Mouse (Mus musculus): ENCODE measurements at regions not wholly inside any gene's neighbourhood (a gene's known extent, or its start where the extent isn't known, plus 50 kb on each side); places are given as distances from the start of the nearest gene placed in this dataset.
A peak's percentile ranks its signal among the peaks of the same experiment; 100 is the strongest.

DNA sequence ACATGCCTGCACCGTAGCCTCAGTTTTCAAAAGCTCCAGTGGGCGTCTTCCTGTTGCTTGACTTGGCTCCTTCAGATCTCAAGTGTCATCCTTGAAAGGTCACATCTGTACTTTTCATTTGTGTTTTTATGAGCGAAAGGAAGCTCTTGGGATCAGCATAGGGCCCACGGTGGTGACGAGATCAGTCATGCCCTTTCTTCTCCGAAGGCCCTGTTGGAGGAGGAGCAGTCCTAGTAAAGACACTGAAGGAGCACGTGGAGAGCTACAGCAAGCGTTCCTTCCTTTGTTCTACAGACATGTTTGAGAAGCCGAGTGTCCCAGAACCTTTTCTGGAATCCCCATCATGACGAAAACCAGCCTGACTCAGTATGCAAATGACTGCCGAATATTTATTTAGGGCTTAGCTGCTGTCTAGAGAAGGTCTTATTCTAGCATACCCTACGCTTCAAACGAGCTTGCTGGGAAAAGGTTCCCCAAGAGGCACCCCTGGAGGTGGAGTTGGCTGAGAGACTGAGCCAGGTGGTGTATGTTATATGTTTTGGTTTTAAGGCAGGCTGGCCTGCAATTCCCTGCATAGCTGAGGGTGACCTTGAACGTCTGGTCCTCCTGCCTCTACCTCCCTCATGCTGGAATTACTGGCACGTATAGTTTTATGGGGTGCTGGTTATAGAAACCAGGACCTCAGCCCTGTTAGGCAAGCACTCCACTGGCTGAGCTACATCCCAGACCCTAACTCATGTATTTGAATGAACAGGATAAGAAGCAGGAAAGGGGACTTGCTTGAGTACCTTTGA is 285.1 kb upstream of the Cdh5 start:
- DNase-seq: no peak
- intact Hi-C loops (cut with DNase I; ENCODE audit: low total_unique reads): no loop called here

DNA sequence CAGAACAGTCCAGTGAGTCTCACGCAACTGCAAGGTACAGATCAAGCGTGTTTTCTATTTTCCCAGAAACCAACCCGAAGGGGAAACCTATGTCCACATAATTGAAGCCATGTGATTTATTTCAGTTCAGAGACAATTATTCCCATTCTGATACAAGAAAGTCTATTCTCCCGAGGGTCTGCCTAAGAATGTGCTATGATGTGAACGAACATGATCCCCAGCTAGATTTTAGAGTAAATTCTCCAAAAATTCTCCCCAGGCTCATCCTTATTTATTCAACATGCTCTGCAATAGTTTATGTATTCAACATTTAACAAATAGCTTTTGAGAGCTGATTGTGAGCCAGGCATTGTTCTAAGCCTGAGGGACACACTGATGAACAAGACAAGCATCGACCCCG is 277.9 kb upstream of the Cdh5 start:
- intact Hi-C loops (cut with DNase I; ENCODE audit: low total_unique reads): no loop called here
- DNase-seq: no peak

DNA sequence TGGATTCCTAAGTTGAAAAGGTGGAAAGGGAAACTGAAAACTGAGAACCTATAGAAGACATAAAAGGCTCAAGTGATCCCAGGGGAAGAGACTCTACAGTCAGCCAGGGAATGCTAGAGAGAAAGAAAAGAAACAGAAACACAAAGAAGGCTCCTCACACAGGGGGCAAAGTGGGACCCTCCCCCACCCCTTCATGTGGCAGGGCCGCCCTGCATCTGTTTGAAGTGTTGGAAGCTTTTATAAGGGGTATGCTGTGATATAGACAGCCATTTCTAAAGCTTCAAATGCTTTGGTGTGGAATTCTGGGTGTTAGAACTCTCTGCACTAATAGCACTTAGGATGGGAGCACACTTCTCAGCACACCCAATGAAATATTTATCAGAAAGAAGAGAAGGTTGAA is 276.7 kb upstream of the Cdh5 start:
- intact Hi-C loops (cut with DNase I; ENCODE audit: low total_unique reads): no loop called here
- no peak for DNase-seq

DNA sequence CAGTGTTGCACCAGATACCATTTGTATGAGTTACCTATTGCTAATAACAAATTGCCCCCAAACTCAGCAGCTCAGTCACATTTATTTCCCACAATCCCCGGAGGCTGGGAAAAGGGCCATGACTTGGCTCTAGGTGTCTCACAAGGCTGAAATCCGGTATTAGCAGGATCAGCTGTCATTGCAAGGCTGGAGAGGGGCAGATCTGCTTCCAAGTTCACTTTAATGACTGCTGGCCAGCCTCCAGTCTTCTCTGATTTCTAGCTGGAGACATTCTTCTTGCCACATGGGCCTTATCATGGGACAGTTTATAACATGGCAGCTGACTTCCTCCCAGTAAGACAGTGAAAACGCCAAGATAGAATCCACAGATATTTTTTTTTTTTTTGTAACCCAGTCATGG is 276.1 kb upstream of the Cdh5 start:
- peak; percentile 78 for DNase-seq
- intact Hi-C loops (cut with DNase I; ENCODE audit: low total_unique reads): no loop called here

DNA sequence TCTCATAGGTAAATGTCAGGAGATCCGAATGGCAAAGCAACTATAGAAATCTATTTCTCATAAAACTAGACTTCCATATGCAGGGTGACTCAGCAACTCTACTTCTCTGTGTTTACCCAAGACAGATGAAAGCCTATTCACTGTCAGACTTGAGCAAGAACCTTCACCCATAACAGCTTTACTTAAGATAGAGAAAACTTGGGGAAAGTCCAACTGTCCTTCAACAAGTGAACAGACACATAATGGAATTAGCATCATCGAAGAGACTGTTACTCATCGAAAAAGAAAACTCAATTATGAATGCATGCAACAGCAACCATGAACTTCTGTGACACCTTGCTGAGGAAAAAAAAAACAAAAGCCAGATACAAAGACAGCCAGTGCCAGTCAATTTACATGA is 271.0 kb upstream of the Cdh5 start:
- intact Hi-C loops (cut with DNase I; ENCODE audit: low total_unique reads): no loop called here
- no peak for DNase-seq

DNA sequence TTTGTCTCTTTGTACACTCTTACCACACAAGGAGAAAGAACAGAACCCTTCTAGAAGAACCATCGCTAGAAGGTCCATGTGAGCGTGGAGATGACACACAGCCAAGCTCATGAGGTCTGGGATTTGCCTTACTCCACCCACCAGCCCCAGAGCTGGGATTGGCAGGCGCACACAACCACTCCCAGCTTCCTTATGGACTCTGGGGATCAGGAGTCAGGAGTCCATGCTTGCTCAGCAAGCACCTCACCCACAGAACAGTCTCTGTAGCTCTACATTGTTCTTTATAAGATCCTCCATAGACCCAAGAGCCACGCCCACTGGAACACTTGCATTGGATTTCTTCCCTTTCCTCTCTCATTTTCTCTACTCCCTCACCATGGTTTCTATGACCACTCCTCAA is 261.4 kb upstream of the Cdh5 start:
- DNase-seq: no peak
- intact Hi-C loops (cut with DNase I; ENCODE audit: low total_unique reads): no loop called here

DNA sequence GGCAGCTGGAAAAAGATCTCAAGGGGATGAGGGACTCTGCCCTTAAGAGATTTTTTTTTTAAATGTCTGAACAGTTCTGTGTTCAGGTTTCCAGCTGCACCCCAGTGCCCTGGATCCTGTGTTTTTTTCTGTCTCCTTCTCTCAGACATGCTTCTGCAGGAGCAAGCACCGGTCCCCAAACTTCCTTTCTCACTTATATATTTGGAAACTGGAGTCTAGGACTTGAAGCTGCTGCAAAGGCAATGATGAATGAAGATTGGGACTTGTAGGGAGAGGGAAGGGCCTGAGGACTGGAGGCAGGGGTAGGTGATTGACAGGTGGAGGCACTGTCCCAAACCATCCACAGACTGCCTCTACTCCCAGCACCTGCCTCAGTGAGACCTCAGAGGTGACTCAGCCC is 255.5 kb upstream of the Cdh5 start:
- intact Hi-C loops (cut with DNase I; ENCODE audit: low total_unique reads): no loop called here
- no peak for DNase-seq

DNA sequence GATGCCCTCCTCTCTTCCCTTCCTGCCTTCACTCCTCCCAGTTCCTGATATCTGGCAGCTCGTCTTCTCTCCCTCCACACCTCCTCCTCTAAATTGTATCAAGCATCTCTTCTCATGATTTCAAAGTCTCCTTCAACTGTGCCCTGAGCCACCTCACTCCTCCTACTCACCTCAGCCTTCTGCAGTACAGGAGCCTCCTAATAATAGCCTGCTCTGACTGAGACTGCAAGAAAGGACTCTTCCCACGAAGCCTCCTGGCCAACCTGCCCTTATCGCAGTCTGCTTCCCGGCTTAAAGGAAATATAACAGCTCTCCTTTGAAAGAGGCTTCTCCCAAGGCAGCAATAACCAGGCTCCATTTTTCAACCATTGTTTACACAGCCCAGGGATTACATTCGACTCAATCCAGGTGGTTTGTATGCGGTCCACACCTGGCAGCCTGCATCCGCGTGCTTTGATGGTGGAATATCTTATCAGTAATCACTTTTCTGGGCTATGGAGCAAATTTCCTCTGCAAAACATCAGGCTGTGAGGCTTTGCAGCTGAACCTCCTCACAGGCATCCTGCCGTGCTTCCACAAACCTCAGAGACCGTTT is 254.9 kb upstream of the Cdh5 start:
- DNase-seq: no peak

DNA sequence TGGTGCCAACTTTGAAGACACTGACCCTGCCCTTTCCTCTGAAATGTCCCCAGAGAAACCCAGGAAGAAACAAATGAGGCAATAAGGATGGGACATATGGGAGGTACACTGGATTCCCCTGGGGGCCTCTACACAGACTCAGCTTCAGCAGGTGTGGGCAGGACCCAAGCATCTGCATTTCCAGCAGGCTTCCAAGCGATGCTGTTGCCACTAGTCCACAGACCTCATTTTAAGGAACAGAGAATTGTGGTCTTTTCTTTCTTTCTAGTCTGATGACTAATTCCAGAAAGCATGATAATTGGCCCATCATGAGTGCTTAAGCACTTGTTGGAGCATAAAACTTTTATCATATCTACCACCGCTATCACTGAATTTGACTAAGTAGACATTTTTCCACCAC is 251.6 kb upstream of the Cdh5 start:
- intact Hi-C loops (cut with DNase I; ENCODE audit: low total_unique reads): no loop called here

More for the DNA sequence above, 254.9 kb upstream of the Cdh5 start:
- intact Hi-C loops (cut with DNase I; ENCODE audit: low total_unique reads): no loop called here

DNA sequence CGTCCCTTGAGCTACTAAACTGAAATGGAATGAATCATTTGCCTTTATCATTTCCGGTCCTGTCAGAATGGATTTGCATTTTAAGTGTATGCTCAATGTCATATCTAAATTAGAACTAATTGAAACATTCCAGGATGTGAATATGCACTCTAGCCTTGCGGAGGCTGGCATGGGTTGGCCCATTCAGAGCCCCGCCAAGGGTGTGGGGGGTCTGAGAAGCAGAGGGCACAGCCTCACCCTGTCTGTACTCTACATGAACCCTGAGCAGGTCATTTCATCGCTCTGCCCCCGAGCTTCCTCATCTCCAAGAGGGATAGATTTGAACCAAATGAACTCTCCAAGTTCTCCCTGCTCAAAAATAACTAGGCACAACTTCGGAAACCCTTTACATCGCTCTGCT is 250.1 kb upstream of the Cdh5 start:
- DNase-seq: no peak
- intact Hi-C loops (cut with DNase I; ENCODE audit: low total_unique reads): no loop called here

More for the DNA sequence above, 251.6 kb upstream of the Cdh5 start:
- no peak for DNase-seq

DNA sequence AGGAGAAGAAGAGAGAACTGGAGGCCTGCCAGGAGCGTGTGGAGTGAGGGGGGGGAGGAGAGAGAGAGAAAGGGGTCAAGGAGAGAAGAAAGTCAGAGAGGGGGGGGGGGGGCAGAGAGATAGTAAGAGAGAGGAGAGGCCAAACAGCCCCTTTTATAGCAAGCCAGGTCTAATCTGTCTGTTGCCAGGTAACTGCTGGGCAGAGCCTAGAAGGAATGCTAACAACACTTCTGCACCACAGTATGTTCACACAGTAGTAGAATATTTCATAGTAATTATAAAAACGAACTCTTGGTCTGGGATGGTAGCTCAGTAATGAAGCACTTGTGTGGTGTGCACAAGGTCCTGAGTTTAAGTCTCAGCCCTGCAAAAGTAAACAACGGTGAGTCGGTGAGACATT is 248.4 kb upstream of the Cdh5 start:
- intact Hi-C loops (cut with DNase I; ENCODE audit: low total_unique reads): no loop called here
- DNase-seq: no peak

DNA sequence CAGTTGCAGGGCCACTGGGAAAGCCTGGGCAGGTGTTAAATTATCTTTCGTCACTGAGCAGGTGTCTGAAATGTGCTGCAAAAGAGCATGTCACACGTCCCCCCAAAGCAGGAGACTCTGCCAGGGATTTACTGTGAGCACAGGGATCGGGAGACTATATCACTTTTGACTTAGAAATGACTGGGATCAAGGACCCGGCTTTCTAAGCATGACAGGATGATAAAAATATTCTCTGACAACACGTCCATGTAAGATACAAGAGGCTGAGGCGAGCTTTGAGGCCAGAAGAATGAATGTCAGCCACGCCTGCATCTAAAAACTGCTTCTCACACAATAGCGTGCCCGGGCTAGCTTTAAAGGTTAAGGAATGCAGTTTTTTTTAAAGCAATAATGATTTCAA is 246.1 kb upstream of the Cdh5 start:
- intact Hi-C loops (cut with DNase I; ENCODE audit: low total_unique reads): no loop called here
- no peak for DNase-seq

DNA sequence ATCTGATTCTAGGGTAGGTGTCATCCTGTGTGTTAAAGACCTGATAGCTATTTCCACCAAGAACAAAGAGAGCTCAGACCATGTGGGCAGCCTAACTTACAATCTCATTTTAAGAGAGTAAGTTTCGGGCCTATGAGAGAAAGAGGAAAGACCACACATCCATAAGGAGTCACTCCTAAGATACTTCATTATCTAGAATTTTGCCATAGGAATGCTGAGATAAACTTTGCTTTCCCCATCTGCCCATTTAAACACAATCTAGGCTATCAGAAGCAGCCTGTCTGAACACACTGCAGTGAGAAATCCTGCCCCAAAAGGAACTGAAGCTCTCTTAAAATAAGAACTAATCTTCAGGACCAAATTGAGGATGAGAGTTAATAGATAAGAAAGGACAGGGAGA is 242.3 kb upstream of the Cdh5 start:
- intact Hi-C loops (cut with DNase I; ENCODE audit: low total_unique reads): no loop called here

DNA sequence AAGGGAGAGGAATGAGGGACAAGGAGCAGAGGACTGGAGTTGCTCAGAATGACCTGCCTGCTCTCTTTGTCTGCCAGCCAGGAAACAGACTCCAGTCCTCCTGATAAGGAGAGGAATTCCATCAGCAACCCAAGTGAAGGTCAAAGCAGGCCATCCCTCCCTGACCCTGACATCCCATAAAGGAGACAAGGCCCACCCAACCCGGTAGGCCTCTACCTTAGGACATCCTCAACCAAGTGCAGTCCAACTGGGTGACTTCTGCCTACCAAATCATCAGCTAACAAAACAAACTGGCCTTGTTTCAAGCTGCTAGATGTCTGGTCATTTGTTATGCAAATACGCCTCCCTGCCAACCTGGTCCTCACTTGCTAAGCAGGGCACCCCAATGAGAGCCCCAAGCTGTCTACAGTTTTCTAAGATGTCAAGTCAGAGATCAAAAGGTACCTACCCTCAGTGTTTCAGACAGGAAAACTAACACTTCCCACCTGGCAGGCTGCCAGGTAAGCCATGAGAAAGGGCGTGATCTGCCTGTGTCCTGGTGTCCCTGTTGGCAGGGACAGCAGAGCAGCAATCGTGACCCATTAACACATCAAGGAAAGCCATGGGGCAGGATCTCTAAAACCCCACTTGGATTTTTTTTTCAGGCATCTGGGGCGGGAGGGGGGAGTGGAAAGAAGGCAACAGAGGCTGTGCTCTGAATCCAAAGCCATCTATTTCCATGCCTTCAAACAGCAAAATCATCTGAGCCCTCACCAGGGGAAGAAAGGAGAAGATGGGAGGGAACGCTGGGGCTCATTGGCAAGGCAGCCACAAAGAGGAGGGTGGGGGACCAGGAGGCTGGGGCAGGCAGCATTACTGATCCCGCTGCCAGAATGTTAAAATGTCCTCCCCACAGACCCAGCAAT is 227.6 kb upstream of the Cdh5 start:
- intact Hi-C loops (cut with DNase I; ENCODE audit: low total_unique reads): no loop called here

More for the DNA sequence above, 242.3 kb upstream of the Cdh5 start:
- DNase-seq: no peak

DNA sequence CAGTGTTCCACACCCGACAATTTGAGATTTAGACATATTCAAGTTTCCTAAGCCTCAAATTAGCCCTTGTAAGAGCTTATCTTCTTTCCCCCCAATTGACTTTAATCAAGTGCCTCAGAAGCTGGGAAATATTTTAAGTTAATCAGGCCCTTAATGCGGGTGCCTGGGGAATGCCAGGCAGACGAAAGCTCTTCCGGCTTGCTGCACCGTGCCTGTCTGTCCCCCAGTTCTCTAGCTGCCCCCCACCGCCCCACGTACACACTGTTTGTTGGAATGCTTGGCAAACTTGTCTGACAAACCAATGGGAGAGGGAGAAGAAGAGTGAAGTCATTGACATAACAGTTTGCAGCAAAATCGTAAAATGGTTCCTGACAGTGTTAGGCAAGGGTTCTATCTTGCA is 226.9 kb upstream of the Cdh5 start:
- DNase-seq: no peak
- intact Hi-C loops (cut with DNase I; ENCODE audit: low total_unique reads): no loop called here

More for the DNA sequence above, 227.6 kb upstream of the Cdh5 start:
- no peak for DNase-seq

DNA sequence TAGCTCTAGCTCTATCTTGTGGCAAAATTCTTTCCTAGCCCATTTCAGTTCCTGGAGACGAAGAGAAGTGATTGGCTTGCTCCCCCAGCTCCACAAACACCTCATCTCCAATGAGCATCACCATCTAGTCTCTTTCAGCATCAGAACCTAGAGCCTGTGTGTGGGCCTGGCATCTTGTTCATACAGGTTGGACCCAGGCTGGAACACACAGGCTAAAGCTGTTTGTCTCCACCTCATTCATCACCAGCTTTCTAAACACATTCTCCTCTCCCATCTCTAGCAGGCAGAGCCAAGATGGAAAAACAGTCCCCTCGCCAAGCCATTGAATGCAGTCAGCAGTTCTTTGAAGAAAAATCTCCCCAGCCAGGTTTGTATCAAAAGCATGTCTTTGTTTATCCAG is 221.9 kb upstream of the Cdh5 start:
- no peak for DNase-seq
- intact Hi-C loops (cut with DNase I; ENCODE audit: low total_unique reads): no loop called here

DNA sequence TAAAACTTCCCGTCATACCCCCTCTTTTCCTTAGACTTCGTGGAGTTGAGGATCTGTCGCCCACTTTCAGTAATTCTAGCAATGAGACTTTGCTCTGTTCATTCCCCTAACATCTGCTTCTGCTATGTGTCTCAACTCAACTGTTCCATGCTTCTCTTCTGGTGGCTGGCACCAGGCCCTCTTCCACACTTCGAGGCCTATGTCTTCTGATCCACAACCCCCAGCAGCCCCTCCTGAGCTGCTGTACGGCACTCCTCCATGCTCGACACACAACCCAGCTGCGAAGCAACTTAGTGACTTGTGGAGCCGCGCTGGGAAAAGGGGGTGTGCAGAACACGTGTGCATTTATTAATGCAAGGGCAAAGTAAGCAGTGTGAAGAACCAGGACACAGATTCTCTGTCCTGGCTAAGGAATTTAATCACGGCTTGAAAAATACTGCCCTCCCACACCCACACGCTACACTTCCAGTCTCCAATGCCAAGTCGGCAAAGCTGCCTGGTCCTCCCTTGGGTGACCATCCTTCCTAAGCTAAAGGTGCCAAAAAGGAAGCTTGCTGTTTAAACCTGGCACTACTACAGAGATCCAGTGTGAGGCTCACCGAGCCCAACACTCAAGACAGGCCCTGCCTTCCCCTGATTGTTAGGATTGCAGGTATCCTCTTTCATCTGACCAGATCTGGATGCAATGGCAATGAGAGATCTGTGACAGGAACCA is 220.8 kb upstream of the Cdh5 start:
- intact Hi-C loops (cut with DNase I; ENCODE audit: low total_unique reads): no loop called here
- DNase-seq: no peak

DNA sequence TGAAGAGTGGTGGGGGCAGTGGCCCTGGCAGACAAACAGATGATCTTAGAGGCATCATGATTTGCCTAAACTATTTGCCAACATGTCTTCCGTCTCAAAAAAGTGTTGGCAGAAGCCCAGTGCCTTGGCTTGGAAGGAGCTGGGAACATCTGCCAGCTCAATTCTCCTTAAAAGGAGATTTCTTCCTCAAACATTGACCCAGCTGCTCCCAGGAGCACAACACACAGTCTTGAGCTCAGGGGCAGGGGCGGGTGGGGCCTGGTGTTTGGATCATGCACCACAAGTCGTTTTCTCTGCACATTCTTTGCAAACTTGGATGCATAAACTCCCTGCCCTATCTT is 220.3 kb upstream of the Cdh5 start:
- intact Hi-C loops (cut with DNase I; ENCODE audit: low total_unique reads): no loop called here
- DNase-seq: peak; percentile 11

DNA sequence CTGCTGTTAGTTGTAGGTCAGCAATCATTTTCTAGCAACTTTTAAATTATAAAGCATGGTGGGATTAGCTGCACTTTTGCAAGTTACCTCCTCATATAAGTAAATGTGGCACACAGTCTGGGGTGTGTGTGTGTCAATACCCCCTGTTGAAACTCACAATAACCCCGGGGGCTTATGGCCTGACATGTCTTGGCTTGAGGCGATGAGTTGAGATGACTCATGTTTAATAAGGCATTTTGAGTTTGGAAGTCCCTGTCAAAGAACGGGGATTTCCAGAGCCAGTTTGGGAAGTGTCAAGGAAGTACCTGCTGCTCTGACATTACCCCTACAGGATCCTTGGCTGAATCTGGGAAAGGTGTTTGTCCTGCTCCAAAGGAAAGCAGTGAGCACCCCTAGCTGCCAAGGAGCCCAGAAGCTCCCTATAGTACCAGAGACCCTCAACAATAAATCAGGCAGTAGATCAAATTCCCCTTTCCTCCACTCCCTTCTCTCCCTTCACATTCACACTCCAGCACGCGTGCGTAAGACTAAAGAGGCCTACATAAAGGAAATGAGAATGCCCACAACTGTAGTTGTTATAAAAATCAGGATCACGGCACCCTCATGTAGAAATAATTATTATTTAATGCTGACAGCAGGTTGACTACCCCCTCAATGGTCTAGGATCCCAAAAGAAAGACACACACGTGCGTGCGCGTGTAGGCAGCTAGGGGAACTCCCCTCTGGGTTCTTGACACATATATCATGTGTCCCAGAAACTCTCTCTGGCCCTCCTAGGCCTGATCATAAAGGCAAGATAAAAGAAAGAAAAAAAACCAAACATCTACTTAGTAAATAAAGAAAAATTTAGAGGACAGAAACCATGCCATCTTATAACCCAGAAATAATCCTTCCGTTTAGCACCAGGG is 216.3 kb upstream of the Cdh5 start:
- intact Hi-C loops (cut with DNase I; ENCODE audit: low total_unique reads): no loop called here
- DNase-seq: no peak
